Mouse (Mus musculus): ENCODE results near the gene Vmn1r174.
"Not testable (repeated sequence)": the region's sequence is repeated elsewhere in the genome, so short reads cannot be mapped to it uniquely, and the experiment has no call there.

The Vmn1r174 gene

GRCm38 (mm10) chr7:23751970-23752369, at the start of gene Vmn1r174:
TSS of gene Vmn1r174 (plus strand) at chr7:23752270.
- not testable (repeated sequence) for H3K9me3 ChIP-seq (ENCODE audit: low read length); H3K27me3 ChIP-seq (ENCODE audit: insufficient read depth, low read length); H3K4me3 ChIP-seq (replicated peaks; ENCODE audit: low read length); H3K36me3 ChIP-seq (ENCODE audit: insufficient read depth, low read length); H3K4me1 ChIP-seq (replicated peaks; ENCODE audit: low read depth, low read length)

- no peaks in the 10 kb centered on the region for H3K27me3 ChIP-seq (ENCODE audit: insufficient read depth, low read length)
- TF ChIP-seq POU5F1 (IDR thresholded peaks at IDR 0.05; ENCODE audit: borderline replicate concordance, low read length) = no peak
Measured at GRCm38 (mm10) chr7:23784526-23784925, 32.5 kb downstream of the Vmn1r174 start.

GRCm38 (mm10) chr7:23810543-23810942, 58.5 kb downstream of the Vmn1r174 start, which contains the start of gene Vmn1r175:
TSS of gene Vmn1r175 (minus strand) at chr7:23810643.
- H3K9me3 ChIP-seq (ENCODE audit: low read length) = peaks cover 21% of the 10 kb centered on the region
- H3K36me3 ChIP-seq (ENCODE audit: insufficient read depth, low read length); H3K4me1 ChIP-seq (replicated peaks; ENCODE audit: low read depth, low read length); H3K4me3 ChIP-seq (replicated peaks; ENCODE audit: low read length); H3K27me3 ChIP-seq (ENCODE audit: insufficient read depth, low read length): not testable (repeated sequence)

More at GRCm38 (mm10) chr7:23784526-23784925, 32.5 kb downstream of the Vmn1r174 start:
- Histone ChIP-seq H3K36me3 (ENCODE audit: insufficient read depth, low read length) (no peaks in the 10 kb centered on the region), H3K9me3 (ENCODE audit: low read length) (peaks cover 3% of the 10 kb centered on the region; the same call in 1 of the 2 replicates), H3K4me3 (replicated peaks; ENCODE audit: low read length) (no peak overlapping the region), H3K4me1 (replicated peaks; ENCODE audit: low read depth, low read length) (no peaks in the 10 kb centered on the region)

Measured in E14TG2a.4 (cell line).